Mouse (Mus musculus): ENCODE data around the gene Acap2.

GRCm38 (mm10) chr16:31062918-31063317 lies 138.1 kb downstream of the Acap2 start:
- TF ChIP-seq CTCF (IDR thresholded peaks at IDR 0.05; ENCODE audit: low read depth, low read length): no peak
- TF ChIP-seq GATA1 (IDR thresholded peaks at IDR 0.05; ENCODE audit: borderline replicate concordance, low read length): no peak
- no peak for TF ChIP-seq POLR2AphosphoS5 (IDR thresholded peaks at IDR 0.05; ENCODE audit: insufficient replicate concordance, low read depth, low read length)
- no peak for TF ChIP-seq TAL1 (conservative IDR thresholded peaks at IDR 0.05; ENCODE audit: low read depth, low read length)

Data from G1E (cell line).